Mouse (Mus musculus): ENCODE results near the gene Mvb12b.

Mvb12b gene

GRCm38 (mm10) chr2:33817663-33818346 is 69.9 kb downstream of the Mvb12b start:
- in situ Hi-C loops (cut with MseI, MboI): no loop called here

- in situ Hi-C loops (cut with MseI, MboI): no loop called here
Measured at GRCm38 (mm10) chr2:33817080-33817479, 70.7 kb downstream of the Mvb12b start.

GRCm38 (mm10) chr2:33814581-33814980 is 73.2 kb downstream of the Mvb12b start:
- in situ Hi-C loops (cut with MseI, MboI): no loop called here

- in situ Hi-C loops (cut with MseI, MboI): no loop called here
Measured at GRCm38 (mm10) chr2:33813501-33814240, 74.1 kb downstream of the Mvb12b start.

- in situ Hi-C loops (cut with MseI, MboI): no loop called here
Measured at GRCm38 (mm10) chr2:33812980-33813379, 74.8 kb downstream of the Mvb12b start.

- in situ Hi-C loops (cut with MseI, MboI): no loop called here
Measured at GRCm38 (mm10) chr2:33811349-33811890, 76.3 kb downstream of the Mvb12b start.

GRCm38 (mm10) chr2:33809081-33809480 is 78.7 kb downstream of the Mvb12b start:
- in situ Hi-C loops (cut with MseI, MboI): no loop called here

GRCm38 (mm10) chr2:33808032-33808431 is 79.7 kb downstream of the Mvb12b start:
- in situ Hi-C loops (cut with MseI, MboI): no loop called here

GRCm38 (mm10) chr2:33805640-33806039 is 82.1 kb downstream of the Mvb12b start:
- in situ Hi-C loops (cut with MseI, MboI): no loop called here

GRCm38 (mm10) chr2:33803717-33804214 is 84.0 kb downstream of the Mvb12b start:
- in situ Hi-C loops (cut with MseI, MboI): no loop called here

GRCm38 (mm10) chr2:33803083-33803615 is 84.6 kb downstream of the Mvb12b start:
- in situ Hi-C loops (cut with MseI, MboI): no loop called here

GRCm38 (mm10) chr2:33801760-33802159 is 86.0 kb downstream of the Mvb12b start:
- in situ Hi-C loops (cut with MseI, MboI): no loop called here

GRCm38 (mm10) chr2:33801336-33801735 is 86.4 kb downstream of the Mvb12b start:
- in situ Hi-C loops (cut with MseI, MboI): no loop called here

GRCm38 (mm10) chr2:33800221-33800620 is 87.5 kb downstream of the Mvb12b start:
- in situ Hi-C loops (cut with MseI, MboI): no loop called here

GRCm38 (mm10) chr2:33795716-33796472 is 91.9 kb downstream of the Mvb12b start:
- in situ Hi-C loops (cut with MseI, MboI): no loop called here

GRCm38 (mm10) chr2:33795001-33795580 is 92.7 kb downstream of the Mvb12b start:
- in situ Hi-C loops (cut with MseI, MboI): no loop called here

- in situ Hi-C loops (cut with MseI, MboI): no loop called here
Measured at GRCm38 (mm10) chr2:33794483-33794882, 93.3 kb downstream of the Mvb12b start.

GRCm38 (mm10) chr2:33790301-33790700 is 97.4 kb downstream of the Mvb12b start:
- in situ Hi-C loops (cut with MseI, MboI): no loop called here

- in situ Hi-C loops (cut with MseI, MboI): no loop called here
Measured at GRCm38 (mm10) chr2:33789732-33790131, 98.0 kb downstream of the Mvb12b start.

GRCm38 (mm10) chr2:33789279-33789678 is 98.5 kb downstream of the Mvb12b start:
- in situ Hi-C loops (cut with MseI, MboI): no loop called here

- in situ Hi-C loops (cut with MseI, MboI): no loop called here
Measured at GRCm38 (mm10) chr2:33788851-33789250, 98.9 kb downstream of the Mvb12b start.

Measured in mouse trophoblast stem cell (cell line).